Mouse (Mus musculus) natural killer cell, adult 2 months (primary cell): ENCODE results near the gene Rnf113a2.

ENCODE experiments used
- DNase-seq, 2 experiments: peaks; one replicate each; pipeline ENCODE4 v3.0.0; 2022; ENCODE audit warnings: low spot score in 2 of 2

The Rnf113a2 gene

GRCm38 (mm10) chr12:84407874-84408818 is 8.8 kb upstream of the Rnf113a2 start:
- DNase-seq = peak; percentile 70 to 81

- peak; percentile 82 to 87 for DNase-seq
These were observed 8.0 kb upstream of the Rnf113a2 start, which contains the start of the genes Entpd5 and Bbof1 for GRCm38 (mm10) chr12:84408819-84409507. TSS of gene Entpd5 (minus strand) at chr12:84409029. TSS of gene Bbof1 (plus strand) at chr12:84409071.

GRCm38 (mm10) chr12:84417605-84417922 is 568 bp downstream of the Rnf113a2 start:
- DNase-seq = no peak

GRCm38 (mm10) chr12:84423990-84424389 is 7.0 kb downstream of the Rnf113a2 start:
- DNase-seq = no peak

GRCm38 (mm10) chr12:84429825-84430224 is 12.8 kb downstream of the Rnf113a2 start:
- DNase-seq = no peak

- no peak for DNase-seq
These were observed 21.7 kb downstream of the Rnf113a2 start for GRCm38 (mm10) chr12:84438697-84439096.

GRCm38 (mm10) chr12:84442526-84442925 is 25.5 kb downstream of the Rnf113a2 start:
- DNase-seq = no peak

- no peak for DNase-seq
These were observed 30.4 kb downstream of the Rnf113a2 start for GRCm38 (mm10) chr12:84447386-84447785.

- DNase-seq = no peak
These were observed 31.2 kb downstream of the Rnf113a2 start for GRCm38 (mm10) chr12:84448181-84448580.

GRCm38 (mm10) chr12:84449887-84450286 is 32.9 kb downstream of the Rnf113a2 start:
- no peak for DNase-seq

GRCm38 (mm10) chr12:84450351-84450717 is 33.3 kb downstream of the Rnf113a2 start:
- no peak for DNase-seq

GRCm38 (mm10) chr12:84450718-84451646 is 34.0 kb downstream of the Rnf113a2 start, which contains the start of the genes Aldh6a1 and Lin52:
TSS of gene Aldh6a1 (minus strand) at chr12:84451004.
TSS of gene Lin52 (plus strand) at chr12:84451422.
- DNase-seq = peak; percentile 95 to 97

GRCm38 (mm10) chr12:84451801-84452200 is 34.8 kb downstream of the Rnf113a2 start:
- DNase-seq = peak in 1 of 2 experiments; percentile 20

- no peak for DNase-seq
These were observed 39.9 kb downstream of the Rnf113a2 start for GRCm38 (mm10) chr12:84456911-84457310.

- no peak for DNase-seq
These were observed 42.8 kb downstream of the Rnf113a2 start for GRCm38 (mm10) chr12:84459845-84460244.

GRCm38 (mm10) chr12:84461416-84461815 is 44.4 kb downstream of the Rnf113a2 start:
- no peak for DNase-seq

- DNase-seq = no peak
These were observed 45.9 kb downstream of the Rnf113a2 start for GRCm38 (mm10) chr12:84462856-84463255.
